Mouse (Mus musculus) MEL (cell line): ENCODE measurements around the gene Nipsnap2.

Experiments used
- CTCF ChIP-seq, 3 experiments: IDR thresholded peaks in 2 of 3; conservative IDR thresholded peaks in 1 of 3; 2 replicates each; pipeline ENCODE4 v1.5.1; 2011 to 2012; ENCODE audit warnings: low read length in 3 of 3, low read depth in 2 of 3, mild to moderate bottlenecking in 2 of 3, improper control_type of control experiment in 1 of 3, inconsistent platforms in 1 of 3, mixed read lengths in 1 of 3, moderate library complexity in 1 of 3; ENCODE audit not compliant: control insufficient read depth in 1 of 3, insufficient read depth in 1 of 3, poor library complexity in 1 of 3, severe bottlenecking in 1 of 3
- GABPA ChIP-seq: IDR thresholded peaks from 2 replicates; pipeline ENCODE4 v1.6.1; 2012; ENCODE audit warnings: low read depth, mild to moderate bottlenecking, inconsistent platforms, low read length, improper control_type of control experiment, moderate library complexity

DNA sequence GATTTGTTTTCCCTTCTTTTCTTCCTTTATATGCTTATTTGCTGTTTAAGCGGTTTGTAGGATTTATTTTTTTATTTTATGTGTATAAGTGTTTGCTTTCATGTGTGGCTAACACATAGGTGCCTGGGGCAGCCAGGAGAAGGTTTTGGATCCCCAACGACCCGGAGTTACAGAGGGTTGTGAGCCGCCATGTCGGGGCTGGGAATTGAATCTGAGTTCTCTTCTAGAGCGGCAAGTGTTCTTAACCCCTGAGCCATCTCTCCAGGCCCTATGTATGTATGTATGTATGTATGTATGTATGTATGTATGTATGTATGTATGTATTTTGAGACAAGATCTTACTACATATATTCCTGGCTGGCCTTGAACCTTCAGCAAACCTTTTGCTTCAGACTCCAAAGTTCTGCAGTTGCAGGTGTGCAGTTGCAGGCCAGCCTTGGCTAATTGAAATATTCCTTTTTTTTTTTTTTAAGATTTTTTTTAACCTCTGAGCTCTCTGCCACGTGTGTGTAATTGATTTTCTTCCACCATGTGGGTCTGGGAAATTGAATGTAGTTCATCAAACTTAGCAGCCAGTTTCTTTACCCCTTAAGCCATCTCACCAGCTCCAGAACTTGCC lies 1.0 kb downstream of the Nipsnap2 start:
- TF ChIP-seq CTCF (IDR thresholded peaks at IDR 0.05 in 2 of 3, conservative IDR thresholded peaks at IDR 0.05 in 1 of 3; ENCODE audit: control insufficient read depth in 1 of 3, insufficient read depth in 1 of 3, low read depth in 2 of 3, low read length in 3 of 3, poor library complexity in 1 of 3, severe bottlenecking in 1 of 3) (no peak), GABPA (no peak)
